Mouse (Mus musculus) myocyte (in vitro differentiated cells): ENCODE data around the gene Rpusd4.

Experiments
- CEBPB ChIP-seq: IDR thresholded peaks from 2 replicates; pipeline ENCODE4 v1.6.1; 2011; ENCODE audit warnings: mild to moderate bottlenecking, moderate library complexity; ENCODE audit not compliant: poor library complexity, insufficient read depth, severe bottlenecking
- E2F4 ChIP-seq: IDR thresholded peaks from one replicate; pipeline ENCODE4 v1.6.1; 2011; ENCODE audit warnings: mild to moderate bottlenecking, control low read depth, moderate library complexity; ENCODE audit not compliant: insufficient read depth
- MAX ChIP-seq: IDR thresholded peaks from one replicate; pipeline ENCODE4 v1.6.1; 2011; ENCODE audit warnings: low read depth, mild to moderate bottlenecking, control low read depth
- MYOD1 ChIP-seq, 3 experiments: IDR thresholded peaks; one replicate each; pipeline ENCODE4 v1.6.1; 2011; ENCODE audit warnings: control low read depth in 2 of 3, low read depth in 2 of 3, mild to moderate bottlenecking in 2 of 3, moderate library complexity in 1 of 3; ENCODE audit not compliant: insufficient read length in 2 of 3, control insufficient read depth in 1 of 3
- POLR2A ChIP-seq: IDR thresholded peaks from one replicate; pipeline ENCODE4 v1.6.1; 2011; ENCODE audit warnings: low read depth, mild to moderate bottlenecking, control low read depth, moderate library complexity; ENCODE audit not compliant: insufficient read length
- POLR2AphosphoS2 ChIP-seq: IDR thresholded peaks from one replicate; pipeline ENCODE4 v1.6.1; 2011; ENCODE audit warnings: low read depth, control low read depth; ENCODE audit not compliant: insufficient read length
- REST ChIP-seq: IDR thresholded peaks from one replicate; pipeline ENCODE4 v1.6.1; 2011; ENCODE audit warnings: mild to moderate bottlenecking, control low read depth, moderate library complexity; ENCODE audit not compliant: insufficient read depth, insufficient read length
- SRF ChIP-seq: IDR thresholded peaks from one replicate; pipeline ENCODE4 v1.6.1; 2011; ENCODE audit warnings: low read depth; ENCODE audit not compliant: control insufficient read depth, insufficient read length
- TCF12 ChIP-seq: IDR thresholded peaks from one replicate; pipeline ENCODE4 v1.6.1; 2011; ENCODE audit warnings: mild to moderate bottlenecking, control low read depth; ENCODE audit not compliant: poor library complexity, insufficient read depth, severe bottlenecking
- USF1 ChIP-seq: IDR thresholded peaks from one replicate; pipeline ENCODE4 v1.6.1; 2011; ENCODE audit warnings: low read depth, mild to moderate bottlenecking, control low read depth, moderate library complexity

DNA sequence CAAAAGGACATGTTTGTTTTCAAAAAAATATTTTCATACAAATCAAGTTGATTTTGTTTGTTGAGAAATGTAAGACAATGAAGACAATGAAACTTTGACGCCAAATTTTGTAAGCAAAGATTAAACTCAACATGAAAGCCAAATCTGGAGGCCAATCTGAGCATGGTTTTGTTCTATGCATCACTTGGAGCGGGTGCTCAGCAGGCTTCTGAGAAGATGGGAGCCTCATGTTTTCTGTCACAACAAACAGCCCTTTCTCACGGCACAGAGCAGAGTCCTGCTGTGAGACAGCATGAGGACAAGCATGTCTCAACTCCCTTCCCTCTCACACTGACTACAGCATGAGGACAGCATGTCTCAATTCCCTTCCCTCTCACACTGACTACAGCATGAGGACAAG is 31.7 kb upstream of the Rpusd4 start:
- TF ChIP-seq E2F4 (no peak), MYOD1 (IDR thresholded peaks at IDR 0.05; ENCODE audit: control insufficient read depth in 1 of 3, insufficient read length in 2 of 3, low read depth in 2 of 3) (no peak), POLR2A (no peak), POLR2AphosphoS2 (no peak), TCF12 (no peak), USF1 (no peak), SRF (no peak), CEBPB (no peak), MAX (no peak), REST (no peak)
